Mouse (Mus musculus): ENCODE data around the gene Acaca. TPM values are rescaled to one million over a fixed set of nuclear protein-coding genes. Genes with fewer than 3 reads are reported as not detected.

Acaca gene
- total and polyA plus RNA-seq, 2 experiments from 2014 or later: 18.2 to 102 TPM

DNA sequence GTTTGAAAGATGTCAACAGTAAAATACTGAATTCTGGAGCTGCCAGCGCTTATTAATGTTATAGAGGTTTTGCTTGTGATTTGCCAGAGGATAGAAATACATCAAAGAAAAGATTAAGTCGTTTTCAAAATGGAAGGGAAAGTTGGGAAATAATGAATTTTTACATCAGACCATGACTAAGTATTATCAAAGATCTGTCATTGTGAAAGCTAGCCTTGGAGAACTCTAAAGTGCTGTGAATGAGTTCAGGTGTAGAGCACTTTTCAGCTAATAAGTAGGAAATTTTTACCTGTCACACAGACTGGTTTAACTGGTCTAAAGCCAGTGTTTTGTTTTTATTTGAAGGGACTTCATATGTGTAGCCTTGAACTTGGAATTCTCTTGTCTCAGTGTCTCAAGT is 51.8 kb downstream of the Acaca start:
- 75% methylated on average over 2 of the region's 2 CpGs for WGBS
- Histone ChIP-seq H3K4me3 (ENCODE audit: low read length) (peak overlapping the region; percentile 86), H3K4me2 (ENCODE audit: low read depth, low read length) (peak overlapping the region; percentile 60), H3K4me1 (ENCODE audit: insufficient read depth, low read length) (peaks cover 9% of the 10 kb centered on the region), H3K27me3 (ENCODE audit: insufficient read depth, low read length) (no peaks in the 10 kb centered on the region), H3K9me3 (ENCODE audit: low read length) (no peaks in the 10 kb centered on the region), H3K9ac (replicated peaks; ENCODE audit: low read length) (peak overlapping the region; percentile 81; the same call in 1 of the 2 replicates), H3K27ac (peak overlapping the region; percentile 95; the same call in 1 of the 2 replicates), H3K36me3 (ENCODE audit: insufficient read depth, low read length) (no peaks in the 10 kb centered on the region)
- DNase-seq (ENCODE audit: low spot score) (no peak), ATAC-seq (no peak)
- no peak for TF ChIP-seq CTCF (IDR thresholded peaks at IDR 0.05; ENCODE audit: low read depth)

DNA sequence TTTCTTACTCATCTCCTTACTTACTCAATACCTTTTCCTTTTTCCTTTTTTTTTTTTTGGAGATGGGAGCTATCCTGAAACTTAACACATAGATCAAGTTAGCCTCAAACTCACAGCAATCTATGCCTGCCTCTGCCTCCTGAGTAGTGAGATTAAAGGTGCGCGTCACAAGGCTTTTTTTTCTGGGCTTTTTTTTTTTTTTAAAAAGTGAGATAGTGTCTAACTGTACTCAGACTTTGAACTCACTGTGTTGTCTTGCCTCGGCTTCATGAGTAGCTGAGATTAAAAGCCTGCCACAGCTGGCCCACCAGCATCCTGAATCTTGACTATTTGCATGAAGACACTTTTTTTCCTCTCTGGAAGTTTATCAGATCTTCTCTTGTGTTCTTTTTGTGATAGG is 59.1 kb downstream of the Acaca start:
- Histone ChIP-seq H3K27ac (no peak overlapping the region), H3K27me3 (ENCODE audit: insufficient read depth, low read length) (no peaks in the 10 kb centered on the region), H3K4me1 (ENCODE audit: insufficient read depth, low read length) (no peaks in the 10 kb centered on the region), H3K9me3 (ENCODE audit: low read length) (no peaks in the 10 kb centered on the region), H3K9ac (replicated peaks; ENCODE audit: low read length) (no peak overlapping the region), H3K4me3 (ENCODE audit: low read length) (no peak overlapping the region), H3K4me2 (ENCODE audit: low read depth, low read length) (no peak overlapping the region), H3K36me3 (ENCODE audit: insufficient read depth, low read length) (no peaks in the 10 kb centered on the region)
- no peak for TF ChIP-seq CTCF (IDR thresholded peaks at IDR 0.05; ENCODE audit: low read depth)
- DNase-seq (ENCODE audit: low spot score) (no peak), ATAC-seq (no peak)
- WGBS: 92% methylated on average over 3 of the region's 3 CpGs

DNA sequence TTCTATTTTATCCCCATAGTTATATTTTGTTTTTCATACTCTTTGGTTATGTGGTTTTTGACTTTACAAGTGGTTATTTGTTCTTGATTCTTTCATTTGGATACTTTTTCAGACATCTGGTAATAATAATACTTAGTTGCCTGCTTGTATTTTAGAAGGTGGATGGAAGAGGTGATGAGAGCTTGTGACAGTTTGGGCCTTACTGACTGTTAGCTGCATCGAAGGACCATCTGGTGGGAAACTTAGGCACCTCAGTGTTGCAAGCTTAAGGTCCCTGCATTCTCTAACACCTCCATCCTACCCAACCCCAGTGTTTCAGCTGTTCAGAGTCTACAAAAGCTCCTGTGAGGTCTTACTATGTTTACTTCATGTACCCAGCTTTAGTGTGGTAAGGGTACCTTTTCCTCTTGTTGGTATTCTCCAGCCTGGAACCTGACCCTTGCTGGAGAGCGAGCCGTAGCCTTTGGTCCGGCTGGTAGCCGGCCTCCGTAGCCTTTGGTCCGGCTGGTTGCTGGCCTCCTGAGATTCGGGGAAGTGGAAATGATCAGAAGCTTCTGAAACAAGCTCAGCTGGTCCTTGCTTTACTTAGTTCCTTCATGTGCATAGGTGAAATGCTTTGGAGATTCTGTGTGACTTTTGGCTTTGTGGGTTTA is 61.2 kb downstream of the Acaca start:
- Histone ChIP-seq H3K27me3 (ENCODE audit: insufficient read depth, low read length) (no peaks in the 10 kb centered on the region), H3K4me1 (ENCODE audit: insufficient read depth, low read length) (no peaks in the 10 kb centered on the region), H3K9me3 (ENCODE audit: low read length) (no peaks in the 10 kb centered on the region), H3K9ac (replicated peaks; ENCODE audit: low read length) (no peak overlapping the region), H3K36me3 (ENCODE audit: insufficient read depth, low read length) (peaks cover under 1% of the 10 kb centered on the region; the same call in 1 of the 2 replicates), H3K4me3 (ENCODE audit: low read length) (no peak overlapping the region), H3K4me2 (ENCODE audit: low read depth, low read length) (no peak overlapping the region), H3K27ac (no peak overlapping the region)
- no peak for TF ChIP-seq CTCF (IDR thresholded peaks at IDR 0.05; ENCODE audit: low read depth)
- 91% methylated on average over 8 of the region's 8 CpGs for WGBS
- ATAC-seq (no peak), DNase-seq (ENCODE audit: low spot score) (no peak)

DNA sequence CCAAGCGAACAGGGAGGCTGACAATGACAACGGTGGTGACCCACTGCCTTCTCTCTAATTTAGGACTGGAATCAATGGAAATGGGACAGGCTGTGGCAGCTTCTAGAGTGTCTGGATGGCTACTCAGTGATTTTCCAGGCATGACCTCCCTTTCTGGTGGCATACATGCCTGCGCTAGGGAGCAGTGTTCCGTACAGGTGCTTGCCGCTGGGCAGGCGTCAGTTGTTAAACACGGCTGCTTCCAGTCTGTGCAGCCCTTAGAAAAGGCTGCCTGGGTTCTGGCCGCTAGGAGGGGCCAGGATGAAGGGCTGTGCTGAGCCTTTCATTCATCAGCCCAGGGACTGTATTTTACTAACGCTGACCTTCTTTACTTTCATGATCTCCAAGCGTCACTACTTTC is 63.8 kb downstream of the Acaca start:
- Histone ChIP-seq H3K4me3 (ENCODE audit: low read length) (no peak overlapping the region), H3K9ac (replicated peaks; ENCODE audit: low read length) (no peak overlapping the region), H3K4me1 (ENCODE audit: insufficient read depth, low read length) (no peaks in the 10 kb centered on the region), H3K36me3 (ENCODE audit: insufficient read depth, low read length) (peaks cover 8% of the 10 kb centered on the region; the same call in 1 of the 2 replicates), H3K4me2 (ENCODE audit: low read depth, low read length) (no peak overlapping the region), H3K9me3 (ENCODE audit: low read length) (no peaks in the 10 kb centered on the region), H3K27me3 (ENCODE audit: insufficient read depth, low read length) (no peaks in the 10 kb centered on the region), H3K27ac (no peak overlapping the region)
- ATAC-seq: no peak
- 76% methylated on average over 10 of the region's 10 CpGs for WGBS
- DNase-seq (ENCODE audit: low spot score): no peak
- no peak for TF ChIP-seq CTCF (IDR thresholded peaks at IDR 0.05; ENCODE audit: low read depth)

DNA sequence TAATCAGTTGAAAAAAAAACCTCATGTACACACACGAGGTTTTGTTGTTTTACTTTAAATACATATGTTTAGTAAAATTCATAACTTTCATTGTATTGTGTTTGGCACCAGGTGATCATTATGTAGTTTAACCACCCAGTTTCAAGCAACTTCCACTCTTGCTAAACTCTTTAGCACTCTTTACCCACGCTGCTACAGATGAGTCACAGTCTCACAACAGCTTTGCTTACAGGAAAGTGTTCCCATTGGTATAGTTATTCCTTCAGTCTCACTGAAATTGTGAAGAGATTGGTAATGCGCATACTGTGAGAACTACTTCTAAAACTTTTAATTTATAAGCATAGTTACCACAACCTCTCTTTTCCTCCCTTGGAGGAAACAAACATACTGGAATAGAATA is 65.3 kb downstream of the Acaca start:
- no peak overlapping the region for H3K4me2 ChIP-seq (ENCODE audit: low read depth, low read length)
- no peak overlapping the region for H3K9ac ChIP-seq (replicated peaks; ENCODE audit: low read length)
- H3K27ac ChIP-seq: no peak overlapping the region
- TF ChIP-seq CTCF (IDR thresholded peaks at IDR 0.05; ENCODE audit: low read depth): no peak
- no peaks in the 10 kb centered on the region for H3K27me3 ChIP-seq (ENCODE audit: insufficient read depth, low read length)
- H3K4me1 ChIP-seq (ENCODE audit: insufficient read depth, low read length): no peaks in the 10 kb centered on the region
- H3K36me3 ChIP-seq (ENCODE audit: insufficient read depth, low read length): peaks cover 8% of the 10 kb centered on the region; the same call in 1 of the 2 replicates
- no peak for ATAC-seq
- H3K4me3 ChIP-seq (ENCODE audit: low read length): no peak overlapping the region
- no peaks in the 10 kb centered on the region for H3K9me3 ChIP-seq (ENCODE audit: low read length)
- 92% methylated on average over 3 of the region's 3 CpGs for WGBS
- no peak for DNase-seq (ENCODE audit: low spot score)

DNA sequence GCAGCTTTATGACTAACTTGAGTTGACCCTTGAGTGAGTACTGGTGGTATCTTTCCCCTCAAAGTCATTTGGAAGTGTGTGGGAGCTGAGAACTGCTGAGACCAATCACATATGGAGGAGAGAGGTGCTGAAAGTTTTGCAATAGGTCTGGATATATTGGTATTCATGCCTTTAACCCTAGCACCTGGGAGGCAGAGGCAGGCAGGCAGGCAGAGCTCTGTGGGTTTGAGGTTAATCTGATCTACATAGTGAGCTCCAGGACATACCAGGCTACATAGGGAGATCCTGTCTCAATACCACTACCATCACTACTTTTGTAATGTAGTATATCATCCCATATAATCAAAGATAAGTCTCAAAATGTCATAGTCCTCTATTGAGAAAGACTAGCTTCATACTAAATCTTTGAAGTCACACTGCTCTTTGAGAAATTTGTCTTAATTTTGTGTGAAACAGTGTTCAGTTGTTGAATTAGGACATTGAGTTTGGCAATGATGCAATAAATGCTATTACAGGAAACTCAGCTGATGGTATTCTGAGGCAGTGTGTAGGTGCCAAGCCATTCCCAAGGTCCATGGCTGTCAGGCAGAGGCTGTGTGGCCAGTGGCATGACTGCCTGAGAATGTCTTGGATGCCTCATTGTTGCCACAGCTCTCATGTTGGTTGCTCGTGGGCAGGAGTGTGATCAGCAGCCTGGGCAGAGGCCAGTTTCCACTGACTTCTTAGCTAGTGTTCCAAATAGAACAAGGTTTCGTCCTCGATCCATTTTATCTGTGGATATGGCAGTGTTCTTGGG is 68.3 kb downstream of the Acaca start:
- 90% methylated on average over 3 of the region's 3 CpGs for WGBS
- TF ChIP-seq CTCF (IDR thresholded peaks at IDR 0.05; ENCODE audit: low read depth): no peak

DNA sequence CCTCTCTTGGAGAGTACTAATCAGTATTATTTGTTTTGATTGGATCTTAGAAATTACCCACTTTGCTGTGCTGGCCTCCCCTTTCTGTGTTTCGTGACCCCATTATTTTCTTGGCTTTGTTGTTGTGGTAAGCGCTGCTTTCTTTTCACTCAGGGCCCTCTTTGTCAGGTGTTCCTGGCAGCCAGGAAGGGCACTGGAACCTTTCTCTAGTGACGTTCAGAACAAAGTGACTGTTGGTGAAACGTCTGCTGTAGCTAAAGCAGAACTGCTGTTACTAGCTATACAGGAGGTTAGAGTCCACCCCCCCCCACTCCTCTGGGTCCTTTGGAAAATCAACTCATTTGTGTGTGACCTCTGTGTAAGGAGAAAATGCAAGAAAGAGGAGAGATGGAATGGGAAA is 76.3 kb downstream of the Acaca start:
- no peak for TF ChIP-seq CTCF (IDR thresholded peaks at IDR 0.05; ENCODE audit: low read depth)
- no peak for ATAC-seq
- no peak overlapping the region for H3K9ac ChIP-seq (replicated peaks; ENCODE audit: low read length)
- no peak overlapping the region for H3K4me2 ChIP-seq (ENCODE audit: low read depth, low read length)
- no peaks in the 10 kb centered on the region for H3K27me3 ChIP-seq (ENCODE audit: insufficient read depth, low read length)
- H3K36me3 ChIP-seq (ENCODE audit: insufficient read depth, low read length): no peaks in the 10 kb centered on the region
- no peak for DNase-seq (ENCODE audit: low spot score)
- H3K27ac ChIP-seq: no peak overlapping the region; the same call in 1 of the 2 replicates
- H3K9me3 ChIP-seq (ENCODE audit: low read length): no peaks in the 10 kb centered on the region
- WGBS: 44% methylated on average over 4 of the region's 4 CpGs
- H3K4me3 ChIP-seq (ENCODE audit: low read length): no peak overlapping the region
- no peaks in the 10 kb centered on the region for H3K4me1 ChIP-seq (ENCODE audit: insufficient read depth, low read length)

More for the DNA sequence above, 68.3 kb downstream of the Acaca start:
- no peak overlapping the region for H3K4me3 ChIP-seq (ENCODE audit: low read length)
- no peaks in the 10 kb centered on the region for H3K27me3 ChIP-seq (ENCODE audit: insufficient read depth, low read length)
- H3K9ac ChIP-seq (replicated peaks; ENCODE audit: low read length): no peak overlapping the region
- H3K27ac ChIP-seq: no peak overlapping the region
- ATAC-seq (no peak), DNase-seq (ENCODE audit: low spot score) (no peak)
- H3K9me3 ChIP-seq (ENCODE audit: low read length): no peaks in the 10 kb centered on the region
- no peak overlapping the region for H3K4me2 ChIP-seq (ENCODE audit: low read depth, low read length)
- no peaks in the 10 kb centered on the region for H3K4me1 ChIP-seq (ENCODE audit: insufficient read depth, low read length)
- H3K36me3 ChIP-seq (ENCODE audit: insufficient read depth, low read length): peaks cover 8% of the 10 kb centered on the region; the same call in 1 of the 2 replicates
